In the genomic region with DNA sequence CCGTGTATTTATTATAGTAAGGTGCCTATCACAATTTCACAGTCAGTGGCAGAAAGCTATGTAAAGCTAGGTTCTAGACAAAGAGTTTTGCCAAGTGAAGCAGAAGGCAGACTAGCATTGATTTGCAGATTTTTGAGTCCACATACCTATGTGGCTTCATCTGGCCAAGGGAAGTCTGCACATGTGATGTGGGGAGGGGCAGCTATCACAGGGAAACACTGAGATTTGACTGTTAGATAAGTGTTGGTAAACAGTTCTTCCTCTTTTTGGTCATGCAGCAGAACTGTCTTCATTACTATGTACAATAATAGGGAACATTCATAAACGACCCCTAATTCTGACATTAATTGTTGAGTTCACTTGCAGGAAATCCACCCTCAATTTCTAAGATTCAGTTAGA, we compare ENCODE assay signal across 24 mouse cellular contexts.
"Had no signal": no experiment of that assay in that cellular context is flagged by ENCODE, and none has a peak within 500 bp of the region (broad histone marks: within the 10 kb centered on the region; RNA-seq: fewer than 3 reads in every experiment).

No protein-coding gene starts in this region.

- ATAC-seq: inflammation-experienced regulatory T-cells, adult 6 months; intestine, embryonic 15.5 days; intestine, postnatal 0 days had no signal

- H3K36me3 ChIP-seq: heart, embryonic 13.5 days; heart, embryonic 15.5 days; hindbrain, embryonic 13.5 days; hindbrain, embryonic 15.5 days; intestine, embryonic 15.5 days; limb, embryonic 10.5 days; limb, embryonic 12.5 days had no signal

- DNase-seq: gastrocnemius, adult 2 months; gastrocnemius, postnatal 10 days; gastrocnemius, postnatal 25 days; heart, adult 11 months; heart, adult 2 months; heart, postnatal 14 days; heart, postnatal 36 days; kidney, adult 18-20 months; kidney, adult 8-10 months; kidney, postnatal 10 days; kidney, postnatal 25 days; kidney, postnatal 4 days; liver had no signal

- H3K4me1 ChIP-seq: heart, embryonic 13.5 days; heart, embryonic 15.5 days; hindbrain, embryonic 13.5 days; hindbrain, embryonic 15.5 days; intestine, embryonic 15.5 days; limb, embryonic 10.5 days; limb, embryonic 12.5 days had no signal

- H3K27me3 ChIP-seq: heart, embryonic 13.5 days; heart, embryonic 15.5 days; hindbrain, embryonic 13.5 days; hindbrain, embryonic 15.5 days; intestine, embryonic 15.5 days; limb, embryonic 12.5 days had no signal

- H3K9me3 ChIP-seq: heart, embryonic 13.5 days; heart, embryonic 15.5 days; hindbrain, embryonic 13.5 days; hindbrain, embryonic 15.5 days; intestine, embryonic 15.5 days; limb, embryonic 10.5 days; limb, embryonic 12.5 days had no signal

- H3K4me3 ChIP-seq: gastrocnemius, adult 2 months; heart, adult 2 months; heart, embryonic 13.5 days; heart, embryonic 15.5 days; hindbrain, embryonic 13.5 days; hindbrain, embryonic 15.5 days; intestine, embryonic 15.5 days; layer of hippocampus, adult 2 months; left cerebral cortex, adult 2 months; limb, embryonic 10.5 days; limb, embryonic 12.5 days had no signal
